Mouse (Mus musculus) heart, adult 2 months (tissue): ENCODE results near the gene Nxpe4.

Source experiments
- CTCF ChIP-seq: fragments of 200-600 bp; IDR thresholded peaks from 2 replicates; pipeline ENCODE4 v1.8.1; 2022; ENCODE audit warnings: antibody characterized with exemption, mild to moderate bottlenecking, moderate library complexity
- POLR2A ChIP-seq: fragments of 200-500 bp; IDR thresholded peaks from 2 replicates; pipeline ENCODE4 v1.6.1; 2011; ENCODE audit warnings: mild to moderate bottlenecking, low read depth, low read length, control low read depth; ENCODE audit not compliant: insufficient read depth

- TF ChIP-seq POLR2A, result no peak
- no peak for TF ChIP-seq CTCF
These were observed 256.6 kb downstream of the Nxpe4 start for GRCm38 (mm10) chr9:48418397-48418796.
